Mouse (Mus musculus) thymus, adult 2 months (tissue): ENCODE measurements around the gene Jup.

Experiments used
- CTCF ChIP-seq: fragments of 200-500 bp; IDR thresholded peaks from 2 replicates; pipeline ENCODE4 v1.5.1; 2012; ENCODE audit warnings: mild to moderate bottlenecking, control low read depth, low read length, moderate library complexity, borderline replicate concordance; ENCODE audit not compliant: control insufficient read depth, poor library complexity, insufficient read depth; ENCODE audit errors: extremely low read depth
- POLR2A ChIP-seq: fragments of 200-500 bp; IDR thresholded peaks from 2 replicates; pipeline ENCODE4 v1.6.1; 2012; ENCODE audit warnings: mild to moderate bottlenecking, low read length, control low read depth, moderate library complexity; ENCODE audit not compliant: control insufficient read depth, poor library complexity, insufficient read depth; ENCODE audit errors: extremely low read depth

- TF ChIP-seq CTCF = no peak
- no peak for TF ChIP-seq POLR2A
These were observed 20.7 kb downstream of the Jup start for GRCm38 (mm10) chr11:100376746-100377389.
